Mouse (Mus musculus): ENCODE results near the gene Olfr1389. TPM values are rescaled to one million over a fixed set of nuclear protein-coding genes. Genes with fewer than 3 reads are reported as not detected.
"Not testable (repeated sequence)": the region's sequence is repeated elsewhere in the genome, so short reads cannot be mapped to it uniquely, and the experiment has no call there.

Gene Olfr1389
- not detected in 2 replicates for polyA plus RNA-seq (2015; fragmentation: Nextera tagmentation; extraction: Ambion mirVana)

DNA sequence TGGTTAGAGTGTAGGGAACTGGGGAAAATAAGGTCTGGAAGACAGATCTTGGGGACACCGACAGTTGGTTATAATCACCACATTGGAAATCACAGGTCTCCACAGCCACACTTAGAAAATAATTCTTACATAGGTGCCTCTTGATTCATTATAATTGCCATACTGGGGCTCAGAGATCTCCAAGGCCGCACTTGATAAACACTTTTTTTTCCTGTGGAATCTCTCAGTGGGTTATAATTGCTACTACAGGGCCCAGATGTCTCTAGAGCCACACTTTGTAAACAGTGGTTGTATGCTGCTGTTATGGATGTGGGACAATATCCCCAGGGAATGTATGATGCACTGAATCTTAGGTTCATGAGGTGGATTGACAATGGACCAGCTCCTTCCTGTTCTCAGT, at the start of gene Olfr1389:
Gene Olfr1389 (plus strand): TSS at position 301 of the 400 bp plus-strand sequence.
- H3K4me3 ChIP-seq (replicated peaks) = no peak within 1 kb of the TSS

DNA sequence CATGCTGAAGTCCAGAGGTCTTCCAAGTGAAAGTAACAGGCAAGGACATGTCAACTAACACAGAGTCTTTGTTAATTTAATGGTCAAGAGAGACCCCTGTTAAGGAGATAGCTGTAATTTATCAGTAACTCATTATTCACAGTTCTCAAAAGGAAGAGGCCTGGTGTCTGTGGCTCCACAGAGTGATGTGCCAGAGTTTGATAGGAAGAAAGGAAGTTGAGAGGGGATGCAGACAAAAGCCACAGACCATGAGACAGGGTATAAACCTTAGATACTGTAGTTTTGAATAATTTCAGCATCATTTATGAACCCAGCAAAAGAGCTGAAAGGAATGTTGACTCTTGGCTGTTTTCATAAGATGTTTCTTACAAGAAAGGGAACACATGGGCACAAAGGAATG, 39.7 kb upstream of the Olfr1389 start:
- no peak overlapping the region for H3K9ac ChIP-seq (replicated peaks)
- H3K4me3 ChIP-seq (replicated peaks) = no peak overlapping the region
- no peak overlapping the region for H3K27ac ChIP-seq (replicated peaks)
- no peak for ATAC-seq (ENCODE audit: low FRiP score)
- no peaks in the 10 kb centered on the region for H3K27me3 ChIP-seq (replicated peaks)
- H3K4me2 ChIP-seq = no peak overlapping the region
- no peaks in the 10 kb centered on the region for H3K4me1 ChIP-seq
- H3K36me3 ChIP-seq = no peaks in the 10 kb centered on the region
- no peaks in the 10 kb centered on the region for H3K9me3 ChIP-seq (replicated peaks)

More for the DNA sequence above, at the start of gene Olfr1389:
- H3K27ac ChIP-seq (replicated peaks) = no peak within 1 kb of the TSS
- H3K4me2 ChIP-seq = no peak within 1 kb of the TSS
- no peaks in the 10 kb centered on the region for H3K27me3 ChIP-seq (replicated peaks)
- no peak for ATAC-seq (ENCODE audit: low FRiP score)
- no peak within 1 kb of the TSS for H3K9ac ChIP-seq (replicated peaks)
- no peaks in the 10 kb centered on the region for H3K4me1 ChIP-seq
- H3K36me3 ChIP-seq = no peaks in the 10 kb centered on the region
- H3K9me3 ChIP-seq (replicated peaks) = no peaks in the 10 kb centered on the region
- WGBS = 93% methylated on average over 2 of the region's 2 CpGs

DNA sequence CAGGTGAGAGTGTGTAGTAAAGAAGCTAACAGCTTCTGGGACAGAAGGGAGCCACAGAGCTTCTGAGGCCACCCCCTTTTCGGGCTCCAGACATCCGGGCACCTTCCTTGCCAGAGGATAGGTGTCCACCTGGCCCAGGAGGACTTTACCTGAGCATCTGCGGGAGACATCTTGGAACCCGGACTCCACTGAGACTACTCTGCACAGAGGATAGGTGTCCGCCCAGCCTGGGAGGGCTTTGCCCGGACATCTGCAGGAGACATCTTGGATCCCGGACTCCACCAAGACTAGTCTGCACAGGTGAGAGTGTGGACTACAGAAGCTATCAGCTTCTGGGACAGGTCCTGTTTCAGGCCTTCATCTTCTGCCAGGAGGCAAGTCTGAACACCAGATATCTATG, 36.7 kb upstream of the Olfr1389 start:
- H3K27ac ChIP-seq (replicated peaks); ATAC-seq (ENCODE audit: low FRiP score); H3K27me3 ChIP-seq (replicated peaks); H3K4me1 ChIP-seq; H3K4me3 ChIP-seq (replicated peaks); H3K36me3 ChIP-seq; H3K9me3 ChIP-seq (replicated peaks); H3K4me2 ChIP-seq; H3K9ac ChIP-seq (replicated peaks): not testable (repeated sequence)
- 97% methylated on average over 7 of the region's 7 CpGs for WGBS

DNA sequence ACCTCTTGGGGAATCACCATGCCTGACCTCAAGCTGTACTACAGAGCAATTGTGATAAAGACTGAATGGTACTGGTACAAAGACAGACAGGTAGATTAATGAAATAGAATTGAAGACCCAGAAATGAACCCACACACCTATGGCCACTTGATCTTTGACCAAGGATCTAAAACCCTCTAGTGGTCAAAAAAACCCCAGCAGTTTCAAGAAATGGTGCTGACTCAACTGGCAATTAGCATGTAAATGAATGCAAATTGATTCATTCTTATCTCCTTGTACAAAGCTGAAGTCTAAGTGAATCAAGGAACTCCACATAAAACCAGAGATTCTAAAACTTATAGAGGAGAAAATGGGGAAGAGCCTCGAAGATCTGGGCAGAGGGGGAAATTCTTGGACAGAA, 30.2 kb upstream of the Olfr1389 start:
- 70% methylated on average over 1 of the region's 1 CpGs for WGBS
- H3K4me2 ChIP-seq; H3K4me1 ChIP-seq; H3K4me3 ChIP-seq (replicated peaks); H3K9ac ChIP-seq (replicated peaks); H3K27me3 ChIP-seq (replicated peaks); H3K27ac ChIP-seq (replicated peaks); H3K36me3 ChIP-seq; H3K9me3 ChIP-seq (replicated peaks); ATAC-seq (ENCODE audit: low FRiP score): not testable (repeated sequence)

DNA sequence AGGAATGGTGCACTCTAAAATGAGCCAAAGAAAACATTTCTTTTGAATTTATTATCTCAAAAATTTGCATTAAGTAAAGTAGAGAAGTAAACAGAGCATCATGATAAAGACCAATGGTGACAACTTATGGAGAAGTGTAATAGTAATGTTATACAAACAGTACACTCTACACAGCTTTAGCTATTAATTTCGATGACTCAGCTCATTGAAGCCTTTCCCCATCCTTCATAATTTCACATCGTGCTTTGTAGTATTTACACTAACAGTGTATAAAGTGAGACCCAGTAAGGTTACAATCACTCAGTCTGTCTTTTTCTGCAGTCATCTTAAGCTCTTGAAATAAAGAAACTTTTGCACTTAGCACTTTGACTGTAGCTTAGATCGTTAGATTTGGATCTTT, 16.1 kb upstream of the Olfr1389 start:
- no peak overlapping the region for H3K4me3 ChIP-seq (replicated peaks)
- no peak overlapping the region for H3K27ac ChIP-seq (replicated peaks)
- no peaks in the 10 kb centered on the region for H3K36me3 ChIP-seq
- 78% methylated on average over 3 of the region's 3 CpGs for WGBS
- H3K4me2 ChIP-seq = no peak overlapping the region
- H3K27me3 ChIP-seq (replicated peaks) = no peaks in the 10 kb centered on the region
- no peak overlapping the region for H3K9ac ChIP-seq (replicated peaks)
- H3K9me3 ChIP-seq (replicated peaks) = no peaks in the 10 kb centered on the region
- H3K4me1 ChIP-seq = no peaks in the 10 kb centered on the region
- ATAC-seq (ENCODE audit: low FRiP score) = no peak

DNA sequence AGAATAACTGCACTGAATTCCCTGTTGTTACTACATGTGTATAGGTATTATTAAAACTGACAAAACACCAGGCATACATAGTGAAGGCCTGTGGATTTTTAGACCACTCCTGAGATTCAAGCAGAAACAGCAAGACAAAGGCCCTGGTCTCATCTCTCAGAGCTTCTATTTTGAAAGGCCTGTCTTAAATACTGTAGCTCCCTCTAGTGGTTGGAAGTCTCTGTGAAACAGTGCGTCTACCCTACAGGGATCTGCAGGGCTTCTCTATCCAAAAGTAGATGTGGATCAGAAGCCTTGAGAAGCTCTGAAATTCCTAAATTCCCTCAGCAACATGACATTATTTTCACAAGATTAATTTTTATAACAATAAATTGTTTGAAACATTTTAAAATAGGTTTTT, 12.3 kb upstream of the Olfr1389 start:
- 30% methylated on average over 1 of the region's 1 CpGs for WGBS
- H3K4me3 ChIP-seq (replicated peaks) = no peak overlapping the region
- H3K27me3 ChIP-seq (replicated peaks) = no peaks in the 10 kb centered on the region
- ATAC-seq (ENCODE audit: low FRiP score) = no peak
- H3K9me3 ChIP-seq (replicated peaks) = no peaks in the 10 kb centered on the region
- H3K27ac ChIP-seq (replicated peaks) = no peak overlapping the region
- no peak overlapping the region for H3K9ac ChIP-seq (replicated peaks)
- no peak overlapping the region for H3K4me2 ChIP-seq
- no peaks in the 10 kb centered on the region for H3K4me1 ChIP-seq
- H3K36me3 ChIP-seq = no peaks in the 10 kb centered on the region

DNA sequence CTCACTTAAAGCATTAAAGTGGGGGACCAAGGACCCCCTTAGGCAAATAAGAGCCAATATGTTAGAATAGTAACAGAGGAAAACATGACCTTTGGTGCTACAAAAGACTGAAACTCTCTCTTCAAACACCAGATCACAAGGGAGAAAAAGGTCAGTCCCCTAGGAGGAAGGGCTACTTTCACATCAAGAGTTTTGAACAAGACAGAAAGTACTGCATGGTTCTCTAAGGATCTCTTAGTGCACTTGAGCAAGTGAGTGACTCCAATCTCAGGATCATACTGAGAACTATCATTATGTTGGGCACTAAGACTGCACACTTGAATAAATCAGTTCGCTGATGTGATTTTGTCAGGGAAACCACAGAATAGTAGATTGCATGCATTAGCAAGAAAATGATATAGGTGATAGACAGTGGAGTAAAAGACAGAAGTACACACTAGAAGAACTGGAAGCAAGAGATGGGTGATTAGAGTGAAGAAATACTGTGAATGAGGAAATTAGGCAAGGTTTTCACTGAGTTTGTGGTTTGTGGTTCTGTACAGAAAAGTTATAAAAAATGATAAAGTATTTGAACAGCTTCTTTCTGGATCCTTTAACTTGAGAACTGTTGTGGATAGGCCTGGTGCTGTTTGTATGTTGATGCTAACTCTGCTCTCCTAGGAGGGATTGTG, 2.5 kb downstream of the Olfr1389 start:
- ATAC-seq (ENCODE audit: low FRiP score) = no peak
- no peak overlapping the region for H3K4me3 ChIP-seq (replicated peaks)
- no peaks in the 10 kb centered on the region for H3K4me1 ChIP-seq
- no peak overlapping the region for H3K4me2 ChIP-seq
- no peak overlapping the region for H3K9ac ChIP-seq (replicated peaks)
- no peak overlapping the region for H3K27ac ChIP-seq (replicated peaks)
- H3K9me3 ChIP-seq (replicated peaks) = no peaks in the 10 kb centered on the region
- WGBS = 96% methylated on average over 1 of the region's 1 CpGs
- no peaks in the 10 kb centered on the region for H3K27me3 ChIP-seq (replicated peaks)
- no peaks in the 10 kb centered on the region for H3K36me3 ChIP-seq

DNA sequence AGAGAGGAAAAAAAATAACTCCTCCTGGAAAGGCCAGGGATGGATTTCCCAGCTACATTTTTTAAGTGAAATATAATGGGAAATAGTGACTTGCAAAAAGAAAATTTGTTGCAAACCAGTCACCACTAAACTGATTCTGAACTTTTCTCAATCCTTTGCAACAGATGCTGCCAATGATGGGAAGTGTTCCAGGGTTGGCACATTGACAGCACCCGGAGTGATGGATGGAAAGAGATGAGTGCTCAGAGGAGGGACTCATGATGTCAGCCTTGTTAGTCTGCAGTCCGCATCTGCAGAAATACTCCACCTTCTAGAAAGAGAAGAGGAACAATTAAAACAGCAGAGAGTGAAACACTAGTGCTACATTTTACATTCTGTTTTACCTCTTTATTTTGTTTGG, 6.8 kb downstream of the Olfr1389 start:
- H3K9me3 ChIP-seq (replicated peaks) = no peaks in the 10 kb centered on the region
- no peak overlapping the region for H3K4me2 ChIP-seq
- 87% methylated on average over 2 of the region's 2 CpGs for WGBS
- H3K27ac ChIP-seq (replicated peaks) = no peak overlapping the region
- no peak overlapping the region for H3K9ac ChIP-seq (replicated peaks)
- H3K36me3 ChIP-seq = no peaks in the 10 kb centered on the region
- no peaks in the 10 kb centered on the region for H3K4me1 ChIP-seq
- no peaks in the 10 kb centered on the region for H3K27me3 ChIP-seq (replicated peaks)
- H3K4me3 ChIP-seq (replicated peaks) = no peak overlapping the region
- ATAC-seq (ENCODE audit: low FRiP score) = no peak

DNA sequence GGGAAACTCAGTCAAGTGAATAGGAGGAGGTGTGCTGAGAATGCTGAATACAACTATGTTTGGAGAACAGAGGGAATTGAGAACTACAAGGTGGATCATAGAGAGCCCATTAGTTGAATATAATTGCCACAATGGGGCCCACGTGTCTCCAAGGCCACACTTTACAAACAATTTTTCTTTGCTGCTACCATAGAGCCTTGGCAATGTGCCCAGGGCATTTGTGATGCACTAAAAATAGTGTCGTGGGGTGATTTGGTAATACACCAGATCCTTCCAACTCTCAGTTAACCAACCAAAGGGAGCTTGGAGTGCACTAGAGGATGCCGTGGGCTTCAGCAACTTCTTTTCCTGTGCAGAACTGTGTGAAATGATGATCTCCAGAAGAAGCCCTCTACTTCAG, 13.5 kb downstream of the Olfr1389 start, which contains the start of gene Olfr1388:
Gene Olfr1388 (plus strand): TSS at position 214 of the 400 bp plus-strand sequence.
- ATAC-seq (ENCODE audit: low FRiP score) = no peak
- Histone ChIP-seq H3K27me3 (replicated peaks) (no peaks in the 10 kb centered on the region), H3K36me3 (no peaks in the 10 kb centered on the region), H3K27ac (replicated peaks) (no peak within 1 kb of the TSS), H3K4me1 (no peaks in the 10 kb centered on the region), H3K9me3 (replicated peaks) (no peaks in the 10 kb centered on the region), H3K4me3 (replicated peaks) (no peak within 1 kb of the TSS), H3K4me2 (no peak within 1 kb of the TSS), H3K9ac (replicated peaks) (no peak within 1 kb of the TSS)
- WGBS = 69% methylated on average over 3 of the region's 3 CpGs

DNA sequence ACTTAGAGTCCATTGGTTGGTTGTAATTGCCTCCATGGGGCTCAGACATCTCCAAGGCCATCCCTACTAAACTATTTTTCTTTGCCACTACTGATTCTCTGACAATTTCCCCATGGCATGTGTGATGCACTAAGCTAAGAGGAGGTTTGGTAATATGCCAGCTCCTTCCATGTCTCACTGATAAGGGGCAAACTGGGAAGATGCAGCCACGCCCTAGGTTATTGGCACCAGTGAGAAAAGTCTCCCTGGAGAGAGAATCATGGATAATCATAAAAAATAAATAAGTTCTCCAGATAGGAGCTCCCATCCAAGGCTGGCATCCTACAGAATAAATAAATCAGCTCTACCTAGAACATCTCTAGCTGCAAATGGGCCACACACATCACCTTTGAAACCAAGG, 32.2 kb downstream of the Olfr1389 start, which contains the start of gene Olfr1387:
Gene Olfr1387 (plus strand): TSS at position 301 of the 400 bp plus-strand sequence.
- no peaks in the 10 kb centered on the region for H3K27me3 ChIP-seq (replicated peaks)
- no peaks in the 10 kb centered on the region for H3K4me1 ChIP-seq
- 94% methylated on average over 1 of the region's 1 CpGs for WGBS
- no peaks in the 10 kb centered on the region for H3K9me3 ChIP-seq (replicated peaks)
- no peak within 1 kb of the TSS for H3K4me3 ChIP-seq (replicated peaks)
- no peak within 1 kb of the TSS for H3K4me2 ChIP-seq
- ATAC-seq (ENCODE audit: low FRiP score) = no peak
- H3K36me3 ChIP-seq = no peaks in the 10 kb centered on the region
- H3K9ac ChIP-seq (replicated peaks) = no peak within 1 kb of the TSS
- H3K27ac ChIP-seq (replicated peaks) = no peak within 1 kb of the TSS

DNA sequence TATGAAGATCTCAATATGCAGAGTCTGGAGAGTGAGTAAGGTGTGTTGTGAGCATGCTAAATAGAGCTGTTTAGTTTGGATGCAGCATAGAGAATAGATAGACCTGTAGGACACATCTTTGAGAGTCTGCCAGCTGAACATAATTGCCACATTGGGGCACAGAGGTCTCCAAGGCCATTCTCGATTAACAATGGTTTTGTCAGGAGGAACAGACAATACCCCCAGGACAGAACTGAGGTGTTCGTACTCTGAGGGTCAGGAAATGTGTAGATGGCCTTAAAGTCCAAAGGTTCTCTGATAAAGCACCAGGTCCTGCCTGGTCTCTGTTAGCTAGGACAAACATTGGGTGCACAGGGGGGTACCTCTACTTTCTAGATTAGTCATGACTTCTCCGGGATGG, 41.9 kb downstream of the Olfr1389 start, which contains the start of gene Olfr1386:
Gene Olfr1386 (plus strand): TSS at position 301 of the 400 bp plus-strand sequence.
- H3K4me1 ChIP-seq; H3K27me3 ChIP-seq (replicated peaks); H3K27ac ChIP-seq (replicated peaks); ATAC-seq (ENCODE audit: low FRiP score); H3K4me2 ChIP-seq; H3K9me3 ChIP-seq (replicated peaks); H3K4me3 ChIP-seq (replicated peaks); H3K36me3 ChIP-seq; H3K9ac ChIP-seq (replicated peaks): not testable (repeated sequence)
- WGBS = 81% methylated on average over 3 of the region's 3 CpGs

Data from neural tube, embryonic 15.5 days (tissue).